Mouse (Mus musculus): ENCODE results near the gene Casp7. TPM values are rescaled to one million over a fixed set of nuclear protein-coding genes. Genes with fewer than 3 reads are reported as not detected.
A peak's percentile ranks its signal among the peaks of the same experiment; 100 is the strongest.
"Not testable (repeated sequence)": the region's sequence is repeated elsewhere in the genome, so short reads cannot be mapped to it uniquely, and the experiment has no call there.

Gene Casp7
- 1 to 10 TPM; 5.1 to 5.3 TPM for total RNA-seq (2021)
- long read RNA-seq, experiment 1, partial matches to known transcripts, result 1 of 4 reads
- long read RNA-seq, experiment 1, other reads (novel, unspliced or antisense), result 0 of 4 reads
- long read RNA-seq, experiment 2, partial matches to known transcripts, result 0 of 6 reads
- long read RNA-seq, experiment 2, other reads (novel, unspliced or antisense), result 1 of 6 reads

DNA sequence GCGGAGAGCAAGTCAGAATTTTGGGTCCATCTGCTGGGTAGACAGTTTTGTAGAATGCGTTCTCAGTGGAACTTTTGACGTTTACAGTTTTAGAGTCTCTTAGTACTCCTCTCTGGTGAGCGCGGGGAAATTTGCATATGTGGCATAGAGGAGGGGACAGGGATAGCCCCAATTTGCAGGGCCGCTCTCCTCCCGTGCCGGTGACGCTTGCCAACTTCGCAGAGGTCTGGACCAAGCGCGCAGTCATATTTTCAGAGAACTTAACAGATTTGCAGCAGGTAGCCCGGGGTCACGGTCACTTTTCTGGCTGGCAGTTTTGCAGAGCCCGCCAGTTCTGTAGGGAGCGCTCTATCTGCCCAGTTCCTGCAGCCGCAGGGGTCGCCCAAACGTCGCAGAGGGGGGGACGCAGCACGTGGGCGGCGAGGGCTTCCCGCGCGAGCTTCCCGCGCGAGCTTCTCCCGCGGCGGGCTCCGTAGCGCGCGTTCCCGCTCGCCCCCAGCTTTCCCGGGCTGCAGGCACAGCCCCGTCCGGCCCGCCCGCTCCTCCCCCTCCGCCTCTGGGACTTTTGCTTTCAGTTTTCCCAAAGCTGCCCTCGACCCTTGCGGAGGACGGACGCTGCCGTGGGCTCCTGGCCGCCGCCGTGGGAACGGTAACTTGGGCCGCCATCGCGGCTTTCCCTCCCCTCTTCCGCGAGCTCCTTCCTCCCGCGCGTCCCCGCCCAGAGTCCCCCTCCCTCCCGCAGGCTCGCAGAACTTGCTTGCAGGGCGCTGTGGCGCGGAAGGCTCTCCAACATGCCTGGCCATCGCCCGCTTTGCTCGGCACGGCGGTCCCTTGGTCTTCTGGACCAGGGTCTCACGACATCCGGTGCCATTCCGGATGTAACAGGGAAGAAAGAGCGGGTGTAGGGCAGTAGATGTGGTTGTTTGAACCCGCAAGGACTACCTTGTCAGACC is at the start of gene Casp7:
Gene Casp7, plus strand, starts transcription at position 461 of the 953 bp plus-strand sequence.
- intact Hi-C loops (cut with DNase I), result no loop called here
- peak; percentile 59 to 60 for DNase-seq

DNA sequence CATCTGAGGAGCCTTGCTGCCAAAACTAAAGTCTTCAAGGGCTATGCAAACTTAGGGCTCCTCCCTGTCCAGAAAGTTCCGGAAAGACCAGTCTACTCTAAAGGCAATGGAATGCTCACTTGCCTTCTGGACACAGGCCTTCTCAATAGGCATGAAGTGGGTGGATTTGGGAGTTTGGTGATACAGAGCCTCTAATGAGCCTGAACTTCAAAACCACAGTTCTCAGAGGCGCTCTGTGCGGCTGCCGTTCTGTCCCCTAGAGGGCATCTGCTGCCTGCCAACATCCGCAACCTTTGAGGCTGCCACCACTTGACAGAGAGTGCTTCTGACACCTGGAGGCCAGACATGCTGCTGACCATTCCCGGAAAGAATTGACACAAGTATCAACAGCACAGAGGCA is 47.6 kb upstream of the Casp7 start:
- intact Hi-C loops (cut with DNase I), result no loop called here

GRCm38 (mm10) chr19:56353689-56354088 is 43.2 kb upstream of the Casp7 start:
- intact Hi-C loops (cut with DNase I), result no loop called here
- DNase-seq, result no peak

More for the DNA sequence above, 47.6 kb upstream of the Casp7 start:
- DNase-seq, result no peak

- no peak for DNase-seq
Observed at GRCm38 (mm10) chr19:56355201-56355600, 41.7 kb upstream of the Casp7 start.

DNA sequence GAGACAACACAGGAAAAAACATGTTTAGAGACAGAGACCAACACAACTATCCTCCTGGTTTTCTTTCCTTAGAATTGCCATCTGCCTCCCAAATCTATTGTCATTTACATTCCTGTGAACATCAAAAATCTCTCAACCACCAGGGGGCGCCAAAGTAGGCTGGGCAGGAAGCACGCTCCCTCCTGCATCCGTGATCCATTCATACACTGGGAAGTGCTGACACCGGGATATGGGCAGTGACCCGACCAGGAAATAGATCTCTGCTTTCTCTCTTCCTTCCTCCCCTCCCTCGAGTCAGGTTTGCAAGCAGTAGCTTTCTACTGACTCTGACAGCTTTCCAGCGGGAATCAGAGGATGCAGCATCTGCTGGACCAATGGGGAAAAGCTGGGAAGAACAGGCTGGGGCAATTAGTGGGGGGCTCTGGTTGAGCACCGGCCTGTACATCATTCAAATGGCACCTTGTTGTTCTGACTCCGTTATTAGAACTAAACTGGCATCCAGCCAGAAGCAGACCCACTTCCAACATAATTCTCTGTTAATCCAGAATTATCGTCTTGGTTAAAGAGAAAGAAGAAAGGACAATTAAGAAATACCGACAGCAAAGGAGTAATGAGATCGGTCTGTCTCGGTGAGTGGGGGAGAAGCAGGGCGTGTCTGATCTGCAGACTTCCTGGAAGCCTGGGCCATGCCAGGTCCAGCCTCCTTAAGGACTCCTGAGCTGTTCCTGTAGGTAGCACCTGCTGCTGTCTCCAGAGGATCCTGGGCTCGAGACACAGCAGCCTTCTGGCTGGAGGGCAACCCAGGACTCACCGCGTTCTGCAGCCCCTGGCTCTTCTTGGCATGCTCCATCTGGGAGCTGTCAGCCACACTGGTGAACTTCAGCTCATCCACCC is 40.2 kb upstream of the Casp7 start:
- intact Hi-C loops (cut with DNase I), result no loop called here
- DNase-seq, result peak in 1 of 2 experiments; percentile 70

More at GRCm38 (mm10) chr19:56355201-56355600, 41.7 kb upstream of the Casp7 start:
- intact Hi-C loops (cut with DNase I), result no loop called here

DNA sequence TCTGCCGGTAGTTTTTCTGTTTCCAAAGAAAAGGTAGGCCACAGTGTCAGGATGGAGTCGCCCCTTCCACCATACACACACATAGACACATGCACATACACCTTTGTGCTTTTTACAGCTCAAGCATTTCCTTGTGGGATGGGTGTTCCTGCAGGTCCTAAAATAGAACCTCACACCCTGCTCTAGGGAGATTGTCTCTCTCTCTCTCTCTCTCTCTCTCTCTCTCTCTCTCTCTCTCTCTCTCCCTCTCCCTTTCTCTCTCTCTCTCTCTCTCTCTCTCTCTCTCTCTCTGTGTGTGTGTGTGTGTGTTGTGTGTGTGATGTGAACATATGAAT is 39.6 kb upstream of the Casp7 start:
- DNase-seq; intact Hi-C loops (cut with DNase I): not testable (repeated sequence)

GRCm38 (mm10) chr19:56358890-56359289 is 38.0 kb upstream of the Casp7 start:
- DNase-seq, result no peak
- intact Hi-C loops (cut with DNase I), result no loop called here

DNA sequence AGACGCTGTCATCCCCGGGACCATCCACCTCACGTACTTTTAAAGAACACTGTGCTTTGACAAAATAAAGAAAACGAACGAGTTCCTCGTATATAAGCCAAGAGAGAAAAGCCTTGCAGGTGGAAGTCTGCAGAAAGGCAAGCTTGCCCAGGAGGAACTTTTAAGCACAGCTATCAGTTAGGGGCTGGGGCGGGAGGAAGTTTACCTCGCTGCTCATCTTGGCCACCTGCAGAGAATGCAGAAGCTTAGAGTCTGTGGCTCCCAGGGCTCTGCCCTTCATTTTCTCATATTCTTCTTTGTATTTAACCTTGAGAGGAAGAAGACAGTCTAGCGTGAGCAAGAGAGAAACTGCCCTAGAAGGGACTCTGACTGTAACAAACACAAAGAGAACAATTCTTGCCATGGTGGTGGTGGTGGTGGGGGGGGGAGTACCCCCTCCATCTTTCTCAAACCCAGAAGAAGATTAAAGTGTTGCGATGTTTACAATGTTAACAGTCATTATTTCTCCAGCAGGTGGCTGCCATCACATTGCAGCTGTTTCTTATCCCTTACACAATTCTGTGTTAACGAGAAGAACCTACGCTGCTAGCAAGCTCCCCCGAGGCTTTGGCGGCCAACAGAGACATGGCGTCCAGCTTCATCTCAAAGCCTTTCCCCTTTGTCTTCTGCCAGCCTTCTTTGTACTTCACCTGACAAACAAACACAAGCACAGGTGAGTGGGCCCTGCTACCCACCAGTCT is 33.0 kb upstream of the Casp7 start:
- intact Hi-C loops (cut with DNase I), result no loop called here
- DNase-seq, result no peak

DNA sequence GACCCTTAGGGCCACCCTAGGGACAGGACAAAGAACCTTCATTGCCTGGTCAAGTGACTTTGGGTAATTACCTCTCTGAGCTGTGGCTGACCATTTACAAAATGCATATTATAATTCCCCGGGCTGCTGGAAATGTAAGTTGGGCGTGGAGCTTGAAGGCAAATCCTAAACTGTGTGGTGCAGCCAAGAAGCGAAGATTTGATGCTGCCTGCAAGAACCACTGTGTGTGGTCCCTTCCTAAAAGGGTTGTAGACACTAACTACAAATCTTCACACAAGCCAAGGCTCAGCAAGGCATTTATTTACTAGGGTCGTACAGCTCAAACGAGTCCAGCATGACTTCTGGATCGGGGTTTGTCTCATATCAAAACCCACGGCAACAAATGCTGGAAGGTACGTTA is 32.4 kb upstream of the Casp7 start:
- DNase-seq, result no peak
- intact Hi-C loops (cut with DNase I), result no loop called here

- DNase-seq, result no peak
- intact Hi-C loops (cut with DNase I), result no loop called here
Observed at GRCm38 (mm10) chr19:56366168-56366567, 30.8 kb upstream of the Casp7 start.

DNA sequence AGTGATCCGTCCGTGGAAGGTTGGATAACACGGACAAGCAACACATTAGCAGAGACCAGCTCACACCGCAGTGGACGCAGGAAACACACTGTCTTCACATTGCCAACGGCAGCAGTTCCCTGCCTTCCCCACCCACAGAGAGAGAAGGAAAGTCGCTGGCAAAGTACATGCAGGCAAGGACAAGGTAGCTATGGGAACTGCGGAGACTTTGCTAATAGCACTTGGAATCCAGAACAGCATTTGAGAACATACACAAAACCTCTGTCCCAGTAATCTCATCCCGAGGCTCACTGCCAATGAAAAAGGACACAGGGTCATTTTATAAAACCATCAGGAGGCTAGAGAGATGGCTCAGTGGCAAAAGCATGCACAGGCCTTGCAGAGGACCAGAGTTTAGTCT is 30.3 kb upstream of the Casp7 start:
- DNase-seq, result no peak
- intact Hi-C loops (cut with DNase I), result no loop called here

DNA sequence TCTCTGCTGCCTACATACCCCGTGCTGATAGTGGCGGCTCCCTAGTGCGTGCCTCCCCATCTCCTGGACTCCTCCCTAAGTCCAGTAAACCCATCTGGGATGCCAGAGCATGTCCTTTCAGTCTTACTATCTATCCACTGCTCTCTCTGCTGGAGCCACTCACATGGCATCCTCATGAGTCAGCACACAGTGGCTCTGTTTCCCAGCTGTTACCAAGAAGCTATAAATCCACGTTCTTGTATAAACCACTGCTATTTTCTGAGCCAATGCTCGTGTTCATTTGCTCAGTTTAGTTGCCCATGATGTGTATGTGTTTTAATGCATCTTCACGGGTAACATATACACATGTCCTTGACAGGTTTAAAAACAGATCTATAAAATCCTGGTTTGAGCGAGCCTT is 29.2 kb upstream of the Casp7 start:
- intact Hi-C loops (cut with DNase I), result no loop called here
- no peak for DNase-seq

GRCm38 (mm10) chr19:56368912-56369311 is 28.0 kb upstream of the Casp7 start:
- DNase-seq, result no peak
- intact Hi-C loops (cut with DNase I), result no loop called here

GRCm38 (mm10) chr19:56370389-56371150 is 26.4 kb upstream of the Casp7 start:
- no peak for DNase-seq
- intact Hi-C loops (cut with DNase I), result no loop called here

DNA sequence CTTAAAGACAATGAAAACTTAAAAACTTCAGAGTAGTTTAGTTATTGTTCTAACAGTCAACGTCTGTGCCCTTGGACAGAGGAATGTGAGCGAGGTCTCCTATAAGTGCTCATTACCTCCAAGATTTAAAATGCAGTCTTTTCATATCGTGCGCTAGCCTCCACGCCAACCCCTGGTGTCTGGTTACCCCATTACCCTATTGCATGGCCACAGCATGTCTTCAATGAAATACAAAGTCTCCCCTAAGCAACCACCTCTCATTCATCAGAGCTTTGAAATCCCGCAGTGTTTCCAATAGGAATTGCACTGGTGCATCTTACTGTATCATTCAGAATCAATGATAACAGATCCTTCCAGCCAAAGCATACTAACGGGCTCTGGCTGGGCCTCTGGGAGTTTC is 24.7 kb upstream of the Casp7 start:
- no peak for DNase-seq
- intact Hi-C loops (cut with DNase I), result no loop called here

DNA sequence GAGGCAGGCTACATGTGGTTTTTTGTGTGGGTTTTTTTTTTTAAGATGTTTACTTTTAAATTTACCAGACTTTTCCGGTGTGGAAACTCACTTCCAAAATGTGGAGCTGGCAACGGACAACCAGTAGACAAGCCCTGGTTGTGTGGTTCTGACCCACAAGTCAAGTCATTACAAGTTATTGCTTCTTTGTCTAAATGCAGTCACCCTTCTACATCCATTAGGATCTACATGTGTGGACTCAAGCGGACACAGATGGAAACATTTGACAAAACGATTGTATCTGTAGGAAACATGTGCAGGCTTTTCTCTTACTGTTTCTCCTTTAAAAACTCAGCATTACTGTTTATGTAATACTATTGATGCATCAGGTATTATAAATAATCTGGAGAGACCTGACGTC is 23.7 kb upstream of the Casp7 start:
- intact Hi-C loops (cut with DNase I), result no loop called here
- DNase-seq, result no peak

DNA sequence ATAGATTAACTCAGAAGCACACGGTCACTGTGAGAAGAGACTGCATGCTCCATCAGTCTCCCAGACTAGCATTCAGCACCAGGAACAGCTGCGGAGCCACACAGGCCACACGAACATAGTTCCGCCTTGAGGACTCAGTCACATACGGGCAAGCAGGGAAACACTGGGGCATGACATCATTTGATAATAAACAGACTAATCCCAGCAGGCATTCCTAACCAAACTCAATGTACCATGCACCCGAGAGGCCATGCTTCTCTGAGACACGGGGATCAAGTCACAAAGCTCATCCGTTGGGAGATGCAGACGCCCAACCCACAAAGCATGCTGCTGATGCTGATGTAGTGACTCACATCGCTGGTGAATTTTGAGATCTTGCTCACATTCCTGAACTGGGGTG is 22.9 kb upstream of the Casp7 start:
- intact Hi-C loops (cut with DNase I), result no loop called here
- no peak for DNase-seq

DNA sequence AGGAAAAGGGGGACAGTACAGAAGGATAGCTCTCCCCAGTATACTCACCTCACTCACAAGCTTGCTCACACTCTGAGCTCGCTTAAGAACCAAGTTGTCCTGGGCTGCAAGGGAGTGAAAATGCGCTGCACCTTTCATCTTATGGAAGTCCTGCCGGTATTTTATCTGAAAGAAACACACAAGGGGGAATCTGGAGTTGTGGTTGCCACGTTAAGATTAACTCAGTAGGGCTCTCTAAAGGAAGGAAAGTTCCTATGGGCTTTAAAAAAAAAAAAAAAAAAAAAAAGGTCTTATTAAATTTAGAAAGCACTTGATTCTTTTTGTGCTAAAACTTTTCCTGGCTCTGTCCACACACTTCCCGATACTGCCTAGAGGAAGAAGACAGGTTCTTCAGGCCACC is 18.9 kb upstream of the Casp7 start:
- intact Hi-C loops (cut with DNase I), result no loop called here
- no peak for DNase-seq

DNA sequence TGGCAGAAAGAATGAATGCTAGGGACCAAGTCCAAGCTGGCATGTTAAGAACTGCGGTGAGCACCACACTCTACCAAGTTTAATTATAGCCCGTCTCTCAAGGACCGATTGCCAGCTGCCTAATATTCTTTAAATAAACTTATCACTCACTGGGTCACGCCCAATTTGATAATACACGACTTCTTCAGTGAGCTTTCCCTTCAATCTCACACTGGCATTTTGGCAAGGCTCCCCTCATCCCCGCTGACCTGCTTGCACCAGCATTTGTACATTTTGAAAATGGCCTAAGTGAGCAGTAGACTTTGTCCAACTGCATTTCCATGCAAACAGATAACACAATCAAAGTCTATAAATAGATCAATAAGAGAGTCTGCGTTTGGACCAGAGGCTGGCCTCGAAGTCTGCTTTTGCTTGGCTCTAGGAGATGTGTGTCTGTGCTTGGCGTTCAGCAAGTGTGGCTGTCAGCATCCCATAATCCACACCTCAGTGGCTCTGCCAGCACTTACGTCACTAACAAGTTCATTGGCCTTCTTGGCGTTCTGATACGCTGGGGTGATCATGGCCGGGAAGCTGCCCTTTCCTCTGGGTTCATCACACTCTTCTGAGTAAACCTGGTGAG is 18.3 kb upstream of the Casp7 start:
- intact Hi-C loops (cut with DNase I), result no loop called here

More for the DNA sequence above, 18.3 kb upstream of the Casp7 start:
- no peak for DNase-seq
